Mouse (Mus musculus) B cell, adult 2 months (primary cell): ENCODE data around the gene Eef1a1.
A peak's percentile ranks its signal among the peaks of the same experiment; 100 is the strongest.
"Not testable (repeated sequence)": the region's sequence is repeated elsewhere in the genome, so short reads cannot be mapped to it uniquely, and the experiment has no call there.

Experiments used
- DNase-seq, 2 experiments: peaks; one replicate each; pipeline ENCODE4 v3.0.0; 2022

The Eef1a1 gene

DNA sequence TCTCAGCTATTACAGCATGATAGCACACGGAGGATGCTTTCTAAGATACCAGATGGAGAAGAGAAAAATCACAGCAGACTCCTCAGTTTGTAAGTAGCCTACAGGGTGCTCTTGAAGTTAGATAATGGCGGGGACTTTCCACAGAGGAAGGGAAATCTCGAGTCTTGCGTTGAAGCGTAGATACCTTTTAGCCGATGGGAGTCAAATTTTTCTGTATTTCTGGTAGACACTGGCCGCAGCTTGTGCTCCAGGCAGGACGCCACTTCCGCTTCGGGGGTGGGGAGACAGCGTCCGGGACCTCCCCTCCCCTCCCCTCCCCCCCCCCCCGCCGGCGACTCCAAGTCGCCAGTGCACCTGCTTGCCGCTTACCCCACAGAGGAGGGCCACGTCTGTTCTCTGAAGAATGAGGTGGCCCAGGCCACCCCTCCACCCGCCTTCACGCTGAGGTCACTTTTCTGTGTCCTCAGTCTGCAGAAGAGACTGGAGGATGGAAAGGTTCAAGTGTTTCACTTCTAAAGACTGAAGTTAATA lies at the start of gene Eef1a1:
TSS of gene Eef1a1 (minus strand) at position 262 of the 531 bp plus-strand sequence.
- peak; percentile 76 for DNase-seq

DNA sequence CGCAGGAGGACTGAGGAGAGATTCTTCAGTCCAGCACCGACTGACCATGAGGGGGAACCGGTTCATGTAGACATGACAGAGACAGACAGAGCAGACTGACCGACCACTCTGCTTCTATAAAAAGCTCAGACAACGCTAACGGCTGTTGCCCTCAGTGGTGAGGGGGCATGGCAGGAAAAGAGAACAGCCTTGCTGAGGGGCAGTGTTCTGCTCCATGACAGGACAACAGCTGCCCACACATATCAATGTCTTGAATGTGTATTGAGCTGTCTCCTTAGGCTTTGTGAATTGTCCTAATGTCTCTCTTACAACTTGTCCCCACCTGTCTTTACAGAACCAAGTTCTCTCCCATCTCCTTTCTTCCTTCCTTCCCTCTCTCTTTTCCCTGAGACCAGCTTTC lies 49.5 kb upstream of the Eef1a1 start:
- no peak for DNase-seq

DNA sequence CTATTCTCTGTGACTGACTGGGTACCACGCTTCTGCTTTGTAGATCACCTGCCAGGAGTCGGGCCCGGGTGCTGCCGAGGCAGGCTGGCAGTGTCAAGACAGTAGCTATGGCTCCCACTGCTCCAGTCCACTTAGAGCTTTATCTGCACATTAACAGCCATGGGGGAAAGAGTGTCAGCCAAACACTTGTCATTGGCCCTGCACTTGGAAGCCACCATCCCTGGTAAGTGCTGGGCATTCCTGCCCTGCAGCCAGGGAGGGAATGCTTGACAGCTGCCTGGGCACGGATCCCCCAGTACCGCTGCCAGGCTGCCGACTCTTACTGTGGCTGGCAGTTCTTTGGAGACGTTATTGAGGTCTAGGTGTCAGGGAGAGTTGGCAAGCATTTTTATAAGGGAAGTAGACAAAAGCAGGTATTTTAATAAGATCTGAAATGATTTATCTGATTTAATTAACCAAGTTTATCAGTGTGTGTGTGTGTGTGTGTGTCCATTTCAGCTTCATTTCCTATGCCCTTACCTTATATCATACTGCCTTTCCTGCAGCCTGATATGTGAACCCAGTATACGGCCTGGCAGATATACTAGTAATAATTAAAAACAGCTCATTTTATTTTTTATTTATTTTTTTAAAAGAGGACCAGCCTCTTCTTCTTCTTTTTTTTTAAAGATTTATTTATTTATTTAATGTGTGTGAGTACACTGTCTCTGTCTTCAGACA lies 48.4 kb upstream of the Eef1a1 start:
- no peak for DNase-seq

DNA sequence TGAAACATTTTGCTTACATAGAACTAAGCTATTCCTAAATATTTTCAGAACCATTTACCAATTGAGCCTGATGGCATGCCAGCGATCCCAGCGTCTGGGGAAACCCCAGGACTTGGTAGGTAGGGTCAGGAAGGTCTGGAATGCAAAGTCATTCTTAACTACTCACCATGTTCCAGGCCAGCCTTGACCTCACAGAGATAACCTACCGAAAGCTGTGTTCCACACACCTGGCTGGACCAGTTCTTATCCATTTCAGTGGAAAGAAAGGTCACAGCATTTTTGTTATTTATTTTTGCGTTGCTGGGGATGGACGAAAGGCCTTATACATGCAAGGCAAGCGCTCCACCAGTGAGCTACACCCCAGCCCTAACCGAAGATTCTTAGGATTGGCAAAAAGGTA lies 45.7 kb upstream of the Eef1a1 start:
- no peak for DNase-seq

DNA sequence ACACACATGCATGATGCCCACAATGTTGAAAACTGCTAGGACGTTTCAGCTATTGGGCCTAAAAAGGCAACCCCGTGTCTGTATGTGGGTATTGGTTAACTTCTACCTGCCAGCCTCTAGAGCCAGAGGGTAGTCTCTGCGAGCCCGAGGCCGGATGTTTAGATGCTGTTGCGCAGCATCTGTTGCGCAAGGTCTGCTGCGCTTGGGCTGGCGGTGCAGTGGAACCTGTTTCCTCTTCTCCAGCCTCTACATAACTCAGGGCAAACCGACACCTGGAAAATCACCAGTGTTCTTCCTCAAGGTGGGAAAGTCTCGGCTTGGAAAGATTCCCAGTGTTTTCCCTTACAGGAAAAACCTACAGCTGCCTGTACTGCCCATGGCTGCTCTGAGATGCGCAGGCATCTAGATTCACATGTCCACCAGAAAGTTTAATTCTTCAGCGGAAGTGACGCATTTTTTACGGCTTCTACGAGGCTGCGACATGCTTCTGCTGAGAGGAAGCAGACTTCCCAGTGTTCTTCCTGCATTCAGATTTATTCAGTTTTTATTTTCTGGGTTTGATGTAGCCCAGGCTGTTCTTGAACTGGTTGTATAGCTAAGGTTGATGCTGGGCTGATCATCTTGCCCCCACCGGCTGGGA lies 44.5 kb upstream of the Eef1a1 start:
- DNase-seq: peak; percentile 68 to 71

DNA sequence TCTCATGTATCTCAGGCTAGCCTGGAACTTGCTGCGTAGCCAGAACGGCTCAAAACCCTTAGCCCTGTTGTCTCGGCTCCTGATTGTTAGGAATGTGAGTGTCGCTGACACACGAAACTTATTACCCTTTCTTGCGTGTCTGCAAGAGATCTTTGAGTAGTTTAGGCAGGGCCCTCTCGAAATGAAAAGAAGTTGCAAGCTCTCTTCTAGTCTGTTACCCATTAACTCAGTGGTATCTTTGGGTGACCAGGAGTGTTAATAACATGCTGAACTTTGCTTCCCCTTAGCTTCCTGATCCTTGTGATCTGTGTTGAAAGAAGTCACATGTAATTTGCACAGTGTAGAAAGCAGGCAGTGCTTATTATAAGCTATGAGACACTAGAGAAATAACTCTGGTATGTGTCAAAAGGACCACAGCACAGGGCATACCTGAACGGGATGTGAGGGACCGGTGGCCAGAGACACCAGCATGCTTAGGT lies 43.4 kb upstream of the Eef1a1 start:
- no peak for DNase-seq

DNA sequence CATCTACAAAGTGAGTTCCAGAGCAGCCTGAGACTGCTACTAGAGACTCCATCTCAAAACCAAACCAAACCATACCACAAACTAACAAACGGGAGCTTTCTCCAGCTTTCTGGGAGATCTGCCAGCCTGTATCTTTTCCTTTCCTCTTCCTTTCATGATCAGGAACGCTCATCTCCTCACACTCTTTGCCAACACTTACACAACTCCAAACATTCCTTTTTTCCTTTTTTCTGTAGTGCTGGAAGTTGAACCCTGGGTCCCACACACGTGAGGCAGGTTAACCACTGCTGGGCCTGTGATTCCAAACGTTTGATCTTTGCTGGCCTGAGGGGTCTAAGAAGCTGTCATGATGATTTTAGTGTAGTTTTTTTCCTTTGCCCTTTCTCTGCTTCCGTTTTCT lies 42.9 kb upstream of the Eef1a1 start:
- no peak for DNase-seq

DNA sequence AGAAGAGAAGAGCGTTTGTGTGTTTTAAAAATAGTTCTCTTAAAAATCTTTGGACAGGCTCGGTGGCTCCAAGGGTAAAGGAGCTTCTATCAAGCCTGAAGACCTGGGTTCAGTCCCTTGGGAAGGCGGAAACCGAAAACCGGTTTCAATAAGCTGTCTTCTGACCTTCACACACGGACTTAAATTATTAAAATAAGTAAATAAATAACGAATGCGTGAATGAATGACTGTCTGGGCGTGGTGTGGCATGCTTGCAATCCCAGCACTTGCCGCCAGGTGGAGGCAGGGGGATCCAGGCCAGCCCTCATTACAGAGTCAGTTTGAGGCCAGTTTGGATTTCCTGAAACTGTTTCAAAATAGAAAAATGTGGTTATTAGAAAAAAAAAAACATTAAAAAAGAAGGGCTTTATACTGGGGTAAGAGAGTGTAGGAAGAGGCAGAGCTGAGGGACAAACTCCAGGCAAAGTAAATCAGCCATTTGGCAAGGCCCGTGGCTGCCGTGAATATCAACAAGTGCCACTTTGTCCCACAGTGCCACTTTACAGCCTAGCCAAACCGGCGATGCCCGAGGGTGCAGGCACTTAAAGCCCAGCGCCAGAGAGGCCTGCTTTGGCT lies 38.9 kb upstream of the Eef1a1 start:
- DNase-seq: peak; percentile 89 to 91

DNA sequence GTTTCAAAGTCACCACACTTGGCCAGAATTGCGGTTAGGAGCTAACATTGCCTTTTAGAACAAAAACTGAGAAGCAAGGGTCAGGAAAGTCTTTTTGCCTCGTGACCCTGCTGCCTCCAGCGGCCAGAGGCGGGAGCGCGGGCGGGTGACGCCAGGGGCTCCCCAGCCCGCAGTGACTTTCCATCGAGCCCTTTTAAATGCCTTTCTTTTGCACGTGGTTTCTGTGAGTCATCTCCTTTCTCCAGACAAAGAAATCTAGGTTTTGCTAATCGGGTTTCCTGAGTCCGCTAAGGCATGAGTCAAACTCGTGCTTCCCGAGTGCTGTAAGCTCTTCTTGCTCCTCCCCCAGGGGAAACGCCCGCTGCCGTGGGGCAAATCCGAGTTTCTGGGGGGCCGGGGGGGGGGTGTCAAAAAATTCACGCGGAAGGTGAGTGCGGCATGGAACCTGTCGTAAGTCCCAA lies 38.4 kb upstream of the Eef1a1 start:
- peak; percentile 82 to 83 for DNase-seq

DNA sequence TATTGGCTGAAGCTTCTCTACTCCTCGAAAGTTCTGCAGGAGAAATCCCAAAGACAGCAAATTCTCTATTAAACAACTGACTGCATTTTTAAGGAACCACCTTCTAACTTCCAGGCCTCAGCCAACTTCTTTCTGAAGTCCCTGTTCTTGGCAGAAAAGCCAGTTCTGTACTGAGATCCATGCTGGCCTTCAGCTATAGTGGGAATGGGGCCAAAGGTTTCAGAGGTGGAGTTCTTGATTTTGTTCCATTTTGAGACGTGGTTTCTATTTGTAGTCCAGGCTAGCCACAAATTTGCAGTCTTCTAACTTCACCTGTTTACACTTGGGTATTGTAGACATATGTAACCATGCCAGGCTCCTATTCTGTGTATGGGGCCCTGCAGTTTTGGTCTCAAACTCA lies 37.3 kb upstream of the Eef1a1 start:
- DNase-seq: no peak

DNA sequence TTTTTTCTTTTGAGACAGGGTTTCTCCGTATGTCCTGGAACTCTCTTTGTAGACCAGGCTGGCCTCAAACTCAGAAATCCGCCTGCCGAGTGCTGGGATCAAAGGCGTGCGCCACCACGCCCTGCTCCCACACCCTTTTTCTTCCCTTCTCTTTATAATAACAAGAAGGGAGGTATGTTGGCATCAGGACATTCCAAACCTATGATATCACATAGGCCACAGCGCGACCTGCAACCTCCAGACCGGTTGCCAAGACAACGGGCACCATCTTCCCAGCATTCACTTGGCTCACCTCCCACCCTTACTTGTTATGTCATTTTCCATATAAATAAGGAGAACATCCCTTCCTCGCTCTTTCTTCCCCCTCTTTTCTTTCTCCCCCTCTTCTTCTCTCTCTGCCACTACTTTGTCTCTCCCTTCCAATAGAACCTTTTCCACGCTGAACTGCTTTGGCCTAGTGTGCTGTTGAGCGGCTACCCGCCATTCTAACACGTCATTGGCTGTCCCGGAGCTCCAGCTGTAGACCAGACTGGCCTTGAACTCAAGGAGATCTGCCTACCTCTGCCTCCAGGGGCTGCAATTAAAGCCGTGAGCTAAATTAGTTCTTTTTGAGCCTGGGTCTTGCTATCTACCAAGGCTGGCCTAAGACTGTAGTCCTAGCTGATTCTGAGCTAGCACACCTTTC lies 36.6 kb upstream of the Eef1a1 start:
- no peak for DNase-seq

DNA sequence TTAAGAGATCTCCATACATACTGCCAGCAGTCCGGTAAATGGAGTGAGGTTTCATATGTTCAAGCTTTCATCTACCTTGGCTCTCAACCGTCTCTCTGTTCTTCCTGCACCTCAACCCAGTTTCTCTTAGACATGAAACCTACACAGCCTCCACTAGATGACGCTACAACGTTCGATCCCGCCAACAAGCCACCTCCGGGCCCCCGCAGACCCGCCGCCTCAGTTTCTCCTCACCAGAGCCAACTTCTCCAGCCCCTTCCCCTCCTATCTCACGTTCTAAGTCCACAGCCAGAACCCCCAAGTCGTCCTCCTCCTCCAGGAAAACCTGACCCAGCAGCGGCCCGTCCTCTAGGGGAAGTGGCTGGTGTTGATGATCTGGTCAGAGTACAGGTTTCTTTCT lies 32.7 kb upstream of the Eef1a1 start:
- peak; percentile 65 to 66 for DNase-seq

DNA sequence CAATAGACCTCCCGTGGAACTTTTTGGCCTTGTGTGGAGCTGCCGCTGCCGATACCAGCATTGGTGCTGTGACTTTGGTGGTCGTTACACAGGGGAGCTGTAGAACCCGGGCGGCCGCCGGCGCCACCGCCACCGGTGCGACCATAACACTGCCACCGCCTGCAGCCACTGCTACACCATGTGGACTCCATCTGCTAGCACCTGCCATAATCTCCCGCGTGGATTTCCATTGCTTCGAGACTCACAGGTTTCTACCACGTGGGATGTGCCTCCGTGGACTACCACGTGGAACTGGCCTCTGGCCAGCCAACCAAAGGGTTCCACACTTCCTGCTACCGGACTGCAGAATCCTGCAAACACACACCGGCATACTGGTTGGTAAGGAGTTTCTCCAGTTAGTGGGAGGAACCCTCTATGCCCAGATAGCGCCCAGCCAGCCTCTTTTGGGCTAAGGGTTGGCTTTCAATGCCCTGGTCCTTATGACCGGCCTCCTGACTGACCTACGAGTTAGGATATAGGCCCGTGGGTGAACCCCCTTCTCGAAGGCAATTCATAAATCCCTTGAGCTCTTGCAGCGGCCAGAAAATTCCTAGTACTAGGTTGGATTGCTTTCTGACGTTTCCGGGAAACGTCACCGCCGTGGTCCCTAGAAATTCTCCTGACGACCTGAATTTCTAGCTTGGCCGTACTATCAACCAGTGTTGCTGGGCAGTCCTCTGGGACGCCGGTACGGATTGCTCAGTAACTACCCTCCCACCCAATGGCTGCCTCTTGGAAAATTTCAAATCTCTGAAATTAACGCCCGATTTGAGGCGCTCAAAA lies 32.0 kb upstream of the Eef1a1 start:
- DNase-seq: peak; percentile 17 to 34

DNA sequence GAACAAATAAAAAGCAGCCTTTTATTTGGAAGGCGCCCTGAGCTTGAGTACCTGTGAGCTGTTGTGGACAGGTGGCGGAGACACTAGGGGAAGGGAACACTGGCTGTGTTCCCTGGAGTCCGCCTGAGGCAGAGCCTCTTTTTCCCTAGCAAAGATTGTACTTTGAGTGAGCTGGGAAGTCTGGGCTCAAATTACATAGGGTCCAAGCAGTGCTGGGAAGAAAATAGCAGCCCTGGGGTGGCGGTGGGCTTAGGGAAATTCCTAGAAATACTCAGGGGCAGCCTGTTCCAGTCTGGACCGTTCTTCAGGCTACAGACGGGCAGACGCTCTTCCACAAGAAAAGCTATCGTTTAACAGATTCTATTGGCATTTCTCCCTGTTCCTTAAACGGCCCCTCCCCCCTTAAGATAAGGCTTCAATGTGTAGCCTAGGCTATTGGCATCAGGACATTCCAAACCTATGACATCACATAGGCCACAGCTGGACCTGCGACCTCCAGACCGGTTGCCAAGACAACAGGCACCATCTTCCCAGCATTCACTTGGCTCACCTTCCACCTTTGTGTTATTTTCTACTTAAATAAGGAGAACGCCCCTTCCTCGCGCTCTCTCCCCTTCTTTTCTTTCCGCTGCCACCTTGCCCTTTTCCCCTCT lies 31.3 kb upstream of the Eef1a1 start:
- DNase-seq: no peak

DNA sequence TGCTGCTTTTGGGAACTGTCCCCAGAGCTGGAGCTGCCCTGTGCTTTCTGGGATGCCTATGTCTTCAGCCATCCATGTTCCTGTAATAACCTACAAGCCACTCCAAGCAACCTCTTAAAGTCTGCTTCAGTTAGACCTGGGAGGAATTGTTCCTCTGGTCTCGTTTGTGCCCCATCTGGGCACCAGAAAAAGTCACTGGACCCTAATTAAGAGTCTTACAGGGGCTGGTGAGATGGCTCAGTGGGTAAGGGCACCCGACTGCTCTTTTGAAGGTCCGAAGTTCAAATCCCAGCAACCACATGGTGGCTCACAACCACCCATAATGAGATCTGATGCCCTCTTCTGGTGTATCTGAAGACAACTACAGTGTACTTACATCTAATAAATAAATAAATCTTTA lies 28.3 kb upstream of the Eef1a1 start:
- not testable (repeated sequence) for DNase-seq

DNA sequence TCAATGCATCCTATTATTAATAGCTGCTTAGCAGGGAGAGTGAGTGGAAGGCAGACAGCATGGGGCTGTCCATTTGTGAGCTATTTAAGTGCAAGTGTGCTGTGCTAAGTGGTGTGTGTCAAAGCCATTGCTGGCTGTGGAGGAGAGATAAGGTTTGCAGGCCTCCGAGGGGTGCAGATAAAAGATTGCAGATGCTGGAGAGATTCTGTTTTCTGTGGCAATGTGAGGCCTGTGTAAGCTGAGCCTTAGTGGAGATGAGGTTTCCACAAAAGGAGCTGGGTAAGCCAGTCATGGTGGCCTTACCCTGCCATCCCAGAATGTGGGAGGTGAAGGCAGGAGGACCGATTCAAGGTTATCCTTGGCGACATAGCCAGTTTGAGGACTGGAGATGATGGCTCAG lies 27.2 kb upstream of the Eef1a1 start:
- no peak for DNase-seq

DNA sequence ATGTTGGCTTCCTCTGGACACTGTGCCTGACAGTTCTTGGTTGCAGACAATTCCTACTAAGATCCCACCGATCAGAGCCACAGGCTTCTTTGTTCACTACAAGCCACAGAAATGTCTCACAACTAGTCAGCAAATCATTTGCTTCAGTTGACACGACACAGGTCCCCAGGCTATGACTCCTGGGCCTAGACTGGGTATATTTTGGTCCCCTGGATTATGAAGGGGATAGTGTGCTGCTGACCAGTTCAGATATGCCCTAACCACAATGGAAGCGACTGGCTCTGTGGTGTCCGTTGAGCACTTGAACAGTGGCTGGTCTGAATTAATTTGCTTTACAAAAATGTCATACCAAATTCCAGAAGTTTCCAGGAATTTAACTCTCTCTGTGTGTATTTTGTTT lies 25.7 kb upstream of the Eef1a1 start:
- no peak for DNase-seq

DNA sequence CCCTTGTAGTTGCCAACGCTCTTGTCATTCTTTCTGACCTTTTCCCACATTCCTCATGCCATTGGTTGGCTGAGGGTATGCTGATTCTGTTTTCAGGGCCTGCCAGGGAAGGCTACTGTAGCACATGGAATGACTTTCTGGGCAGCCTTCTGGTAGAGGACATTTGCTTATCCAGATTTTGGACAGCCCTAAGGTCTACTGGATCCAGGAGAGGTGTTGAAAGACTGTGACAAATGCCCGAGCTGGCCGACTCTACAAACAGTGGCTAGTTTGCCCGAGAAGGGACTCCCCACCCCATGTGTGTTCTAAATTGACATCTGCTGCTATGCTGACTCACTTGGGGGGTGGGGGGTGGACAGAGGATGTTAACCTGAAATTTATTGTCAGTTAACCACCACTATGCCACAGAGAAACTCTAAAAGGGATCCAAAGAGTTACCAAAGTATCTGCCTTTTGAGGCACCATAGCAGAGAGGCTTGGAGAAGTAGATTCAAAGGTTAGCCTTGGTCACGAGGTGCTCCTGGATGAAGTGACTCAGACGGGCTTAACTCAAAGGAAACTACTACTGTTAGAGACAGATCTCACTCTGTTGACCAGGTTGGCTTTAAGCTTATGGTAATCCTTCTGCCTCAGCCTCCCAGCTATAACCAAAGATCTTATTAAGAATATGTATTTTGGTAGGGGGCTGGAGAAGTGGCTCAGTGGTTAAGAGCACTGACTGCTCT lies 25.0 kb upstream of the Eef1a1 start:
- DNase-seq: no peak

DNA sequence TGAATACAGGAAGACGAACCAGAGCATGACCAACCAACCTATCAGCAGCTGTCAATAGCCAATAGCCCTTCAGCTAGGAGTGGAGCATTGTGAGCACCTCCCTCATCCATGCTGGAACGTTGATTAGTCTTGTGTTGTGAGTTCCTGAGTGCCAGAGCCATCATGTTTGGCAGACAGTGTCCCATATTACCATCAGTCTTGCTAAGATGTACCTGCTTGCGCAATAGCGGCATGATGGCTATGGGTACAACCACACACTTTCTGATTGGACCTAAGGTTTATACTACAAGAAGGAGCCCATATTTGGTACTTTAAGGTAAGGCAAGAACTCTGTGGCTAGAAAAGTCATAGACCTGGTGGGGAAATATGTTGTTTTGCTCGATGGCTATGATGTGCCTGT lies 22.8 kb upstream of the Eef1a1 start:
- DNase-seq: no peak

DNA sequence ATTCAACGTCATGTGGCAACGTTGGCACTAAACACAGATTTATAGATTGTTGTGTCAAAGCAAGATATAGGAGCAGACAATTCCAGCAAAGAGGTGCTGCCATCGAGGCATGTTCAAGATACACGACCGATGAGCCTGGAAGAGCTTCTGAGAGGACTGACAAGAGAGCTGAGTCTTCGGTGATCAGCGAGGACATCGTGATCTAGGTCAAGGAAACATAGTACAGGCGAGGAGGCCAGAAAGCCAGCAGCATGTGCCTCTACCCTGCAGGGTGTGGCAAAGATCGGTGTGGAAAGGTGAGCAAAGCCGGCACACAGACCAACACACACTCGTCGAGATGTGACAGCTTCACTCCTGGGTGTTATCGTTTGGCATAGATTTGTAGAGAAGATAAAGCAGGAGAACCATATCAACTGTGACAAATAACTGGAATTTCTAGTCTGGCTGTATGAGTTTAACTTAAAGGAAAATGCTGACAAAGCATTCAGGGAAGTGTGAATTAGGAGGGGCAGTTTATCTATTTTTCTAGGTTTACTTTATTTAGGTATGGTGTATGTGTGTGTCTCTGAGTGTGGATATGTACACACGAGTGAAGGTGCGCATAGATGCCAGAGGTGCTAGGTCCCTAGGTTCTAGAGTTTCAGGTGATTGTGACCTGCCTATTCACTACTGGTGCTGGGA lies 19.3 kb upstream of the Eef1a1 start:
- no peak for DNase-seq

DNA sequence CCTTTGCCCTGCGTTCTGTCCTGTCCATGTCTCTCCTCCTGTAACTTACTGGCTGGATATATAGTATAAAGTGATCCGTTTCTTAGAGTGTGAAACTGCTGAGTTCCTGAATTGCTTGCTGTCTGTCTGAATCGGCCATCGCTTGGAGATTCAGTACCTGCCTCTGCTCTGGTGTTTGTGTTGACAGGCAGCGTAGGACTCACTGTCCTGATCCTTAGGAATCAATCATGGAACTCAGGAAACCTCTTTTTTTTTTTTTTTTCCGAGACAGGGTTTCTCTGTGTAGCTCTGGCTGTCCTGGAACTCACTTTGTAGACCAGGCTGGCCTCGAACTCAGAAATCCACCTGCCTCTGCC lies 17.7 kb upstream of the Eef1a1 start:
- DNase-seq: no peak
